Mouse (Mus musculus) lung, postnatal 36 days (tissue): ENCODE measurements around the gene Hsd3b5.
"Not testable (repeated sequence)": the region's sequence is repeated elsewhere in the genome, so short reads cannot be mapped to it uniquely, and the experiment has no call there.

Experiments
- DNase-seq: peaks from one replicate; pipeline ENCODE4 v3.0.0; 2022; ENCODE audit warnings: mixed read lengths

Gene Hsd3b5

GRCm38 (mm10) chr3:98630152-98630551 is at the start of gene Hsd3b5:
Gene Hsd3b5, minus strand, starts transcription at chr3:98630252.
- no peak for DNase-seq

GRCm38 (mm10) chr3:98635145-98635544 is 5.1 kb upstream of the Hsd3b5 start:
- DNase-seq: no peak

- DNase-seq: no peak
Measured at GRCm38 (mm10) chr3:98629633-98630032, 419 bp downstream of the Hsd3b5 start.

GRCm38 (mm10) chr3:98616786-98617185 is 13.3 kb downstream of the Hsd3b5 start:
- DNase-seq: not testable (repeated sequence)

- not testable (repeated sequence) for DNase-seq
Measured at GRCm38 (mm10) chr3:98616244-98616643, 13.8 kb downstream of the Hsd3b5 start.

GRCm38 (mm10) chr3:98614406-98614927 is 15.6 kb downstream of the Hsd3b5 start:
- not testable (repeated sequence) for DNase-seq

- DNase-seq: no peak
Measured at GRCm38 (mm10) chr3:98613963-98614362, 16.1 kb downstream of the Hsd3b5 start.

DNA sequence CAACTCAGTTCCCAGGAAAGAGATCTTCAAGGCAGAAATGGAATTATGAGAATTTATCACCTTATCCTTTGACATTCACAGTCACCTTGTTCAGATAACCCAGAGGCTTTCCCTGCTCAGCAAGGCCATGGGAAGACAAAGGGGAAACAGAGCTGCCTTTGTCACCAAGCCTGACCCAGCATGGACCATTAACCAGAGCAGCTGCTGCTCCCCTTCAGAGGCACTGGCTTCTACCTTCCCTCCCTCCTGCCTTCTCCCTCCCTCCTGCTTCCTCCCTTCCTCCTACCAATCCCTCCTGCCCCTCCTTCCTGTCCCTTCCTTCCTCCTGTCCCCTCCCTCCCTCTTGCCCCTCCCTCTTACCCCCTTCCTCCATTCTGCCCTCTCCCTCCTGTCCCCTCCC is 16.5 kb downstream of the Hsd3b5 start:
- not testable (repeated sequence) for DNase-seq

GRCm38 (mm10) chr3:98588707-98589106 is 41.3 kb downstream of the Hsd3b5 start, which contains the start of gene Gm10681:
Gene Gm10681, minus strand, starts transcription at chr3:98588807.
- no peak for DNase-seq

- no peak for DNase-seq
Measured at GRCm38 (mm10) chr3:98587721-98588120, 42.3 kb downstream of the Hsd3b5 start.

DNA sequence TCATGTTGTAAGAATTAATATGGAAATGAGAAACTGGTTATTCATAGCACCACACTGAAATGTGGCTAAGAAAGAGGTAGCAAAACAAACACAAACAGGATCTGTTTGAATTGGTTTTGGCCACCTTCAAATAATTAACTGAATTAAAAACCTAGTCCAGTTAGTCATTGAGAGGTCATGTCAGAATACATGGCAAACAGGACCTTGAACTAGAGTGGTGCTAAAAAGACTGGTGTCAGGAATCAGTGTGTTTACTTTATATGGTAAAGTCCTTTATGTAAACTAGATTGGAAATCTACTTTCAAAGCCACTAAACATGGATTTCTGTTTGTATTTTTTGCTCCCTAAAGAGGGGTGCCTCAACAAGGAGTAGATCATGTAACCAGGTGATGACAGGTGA is 47.4 kb downstream of the Hsd3b5 start:
- not testable (repeated sequence) for DNase-seq

DNA sequence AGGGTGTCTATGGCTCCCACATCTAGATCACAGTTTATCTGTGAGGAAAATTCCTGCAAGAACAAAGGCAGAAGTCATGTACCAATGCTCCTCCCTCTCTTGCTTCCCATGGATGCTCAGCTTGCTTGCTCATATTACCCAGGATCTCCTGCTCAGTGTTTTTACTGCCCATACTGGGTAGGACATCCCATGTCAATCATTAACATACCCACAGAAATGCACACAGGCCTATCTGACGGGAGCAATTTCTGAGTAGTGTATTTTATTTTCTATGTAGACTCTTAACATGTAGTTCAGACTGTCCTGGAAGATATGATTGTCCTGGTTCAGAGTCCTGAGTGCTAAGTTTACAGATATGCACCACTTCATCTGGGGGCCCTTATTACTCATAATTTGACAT is 47.9 kb downstream of the Hsd3b5 start:
- not testable (repeated sequence) for DNase-seq

DNA sequence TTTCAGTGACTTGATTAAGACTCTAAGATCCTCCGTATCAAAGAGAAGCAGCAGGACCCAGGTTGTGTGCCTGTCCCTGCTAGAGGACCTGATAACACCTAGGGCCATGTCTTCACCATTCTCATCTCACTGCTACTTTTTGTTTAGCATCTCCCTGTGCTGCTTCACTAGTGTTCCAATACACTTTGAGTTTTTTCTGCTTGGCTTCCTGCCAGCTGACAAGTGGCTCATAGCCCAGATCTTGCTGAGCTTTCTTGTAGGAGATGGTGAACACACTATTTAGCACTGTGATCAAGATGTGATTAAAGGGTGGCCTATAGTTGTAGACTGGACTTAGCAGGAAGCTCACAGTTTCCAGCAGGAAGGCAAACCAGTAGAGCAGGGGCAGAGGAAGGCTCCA is 49.0 kb downstream of the Hsd3b5 start:
- DNase-seq: peak; percentile 19
